Mouse (Mus musculus) gonadal fat pad, adult 2 months (tissue): ENCODE results near the gene Mitf. TPM values are rescaled to one million over a fixed set of nuclear protein-coding genes. Genes with fewer than 3 reads are reported as not detected.

ENCODE experiments used
- DNase-seq: peaks from one replicate; pipeline ENCODE4 v3.0.0-alpha.2; 2012; ENCODE audit warnings: low read depth
- polyA plus RNA-seq: library from polyadenylated mRNA; depleted of rRNA; stranded (reverse); fragments of >200 nt; gene quantifications from 2 replicates; pipeline ENCODE4 v1.2.3, GENCODE M21; 2012

Mitf gene
- polyA plus RNA-seq, 1 experiment: 3.7 TPM

GRCm38 (mm10) chr6:97881935-97882334 lies 75.1 kb downstream of the Mitf start:
- DNase-seq: no peak

- DNase-seq: no peak
These were observed 76.1 kb downstream of the Mitf start for GRCm38 (mm10) chr6:97882931-97883330.

DNA sequence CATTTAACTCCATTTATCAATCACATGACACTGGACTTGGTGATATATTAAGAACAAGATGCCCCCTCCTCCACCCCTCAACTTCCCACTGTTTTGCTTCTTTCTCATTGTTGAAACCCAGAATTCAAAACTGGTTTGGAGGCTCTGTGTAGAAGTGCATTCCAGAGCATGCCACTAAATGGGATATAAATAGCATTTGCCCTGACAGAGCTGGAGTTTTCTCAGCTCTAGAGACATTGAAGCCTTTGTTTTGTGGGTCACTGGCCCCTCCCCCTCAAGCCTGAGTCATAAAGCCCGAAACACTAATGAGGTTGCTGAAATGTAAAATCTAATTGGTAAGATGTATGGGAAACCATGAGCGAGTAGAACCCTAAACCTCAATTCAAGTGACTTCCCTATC lies 76.6 kb downstream of the Mitf start:
- no peak for DNase-seq

DNA sequence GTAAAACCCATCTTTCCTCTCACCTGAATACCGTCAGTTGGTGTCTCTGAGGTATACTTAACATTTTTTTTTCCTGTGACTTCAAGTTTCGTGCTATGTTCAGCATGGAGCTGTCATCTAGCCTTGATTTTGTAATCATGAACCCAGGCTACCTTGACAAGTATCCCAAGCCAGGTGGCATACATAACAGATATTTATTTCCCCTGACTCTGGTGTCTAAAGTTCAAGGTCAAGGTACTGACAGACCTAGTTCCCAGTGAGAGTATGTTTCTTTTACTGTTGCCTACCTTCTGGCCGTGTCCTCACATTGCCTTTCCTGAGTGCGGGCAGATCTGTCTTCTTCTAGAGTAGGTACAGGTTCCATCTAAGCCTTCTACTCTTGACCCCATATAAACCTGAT lies 78.1 kb downstream of the Mitf start:
- no peak for DNase-seq

DNA sequence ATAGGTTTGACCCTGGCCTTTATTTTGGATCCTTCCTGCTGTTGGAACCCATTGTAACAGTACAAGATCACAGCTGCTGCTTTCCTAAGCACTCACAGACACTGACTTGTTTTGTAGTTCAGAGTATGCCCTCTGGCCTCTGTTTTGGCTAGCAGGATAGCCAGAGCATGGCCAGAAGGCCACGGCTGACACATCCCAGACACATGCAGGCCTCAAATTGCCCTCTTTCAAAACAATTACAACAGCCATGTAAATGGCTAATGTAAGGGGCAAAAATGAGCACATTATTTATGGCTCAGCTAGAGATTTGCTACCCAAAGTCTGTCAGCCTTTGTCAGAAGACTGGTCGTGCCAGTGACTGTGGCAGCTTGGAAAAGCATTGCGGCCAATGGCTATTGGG lies 78.8 kb downstream of the Mitf start:
- DNase-seq: no peak

DNA sequence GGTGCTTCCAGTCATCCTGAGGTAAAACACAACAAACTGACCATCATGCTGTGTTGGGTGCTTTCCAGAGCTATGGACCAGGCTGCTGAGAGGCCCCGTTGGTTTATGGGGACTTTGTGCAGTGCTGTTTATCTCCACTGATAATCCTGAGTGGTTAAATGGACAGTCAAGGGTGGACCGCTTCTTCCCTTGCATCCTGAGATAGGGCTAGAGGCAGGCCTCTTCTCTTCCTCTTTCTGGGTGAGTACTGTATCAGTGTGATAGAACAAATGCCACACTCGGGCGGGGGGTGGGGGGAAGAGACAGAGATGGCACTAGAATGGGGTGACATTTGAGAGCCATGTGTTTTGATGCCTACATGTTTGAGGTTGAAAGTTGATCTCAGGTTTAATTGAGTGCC lies 81.0 kb downstream of the Mitf start:
- no peak for DNase-seq

DNA sequence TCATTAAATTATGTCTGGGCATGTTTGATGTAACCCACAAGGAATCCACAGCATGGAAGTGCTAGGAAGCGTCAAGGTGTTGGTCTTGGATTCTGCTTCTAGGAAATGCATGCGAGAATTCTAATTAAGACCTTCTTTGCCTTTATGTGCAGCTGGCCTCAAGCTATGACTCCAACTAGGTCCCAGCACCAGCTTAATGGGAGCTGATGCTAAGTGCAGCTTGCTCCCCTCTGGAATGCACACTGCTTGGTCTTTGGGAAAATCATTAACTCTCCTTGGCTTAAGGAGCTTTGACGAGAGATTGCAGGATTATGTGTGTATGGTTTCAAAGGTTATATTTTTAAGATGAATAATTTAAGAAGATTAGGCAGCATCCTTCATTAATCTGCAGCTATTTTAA lies 81.7 kb downstream of the Mitf start:
- DNase-seq: no peak

GRCm38 (mm10) chr6:97893546-97893945 lies 86.7 kb downstream of the Mitf start:
- DNase-seq: no peak

- no peak for DNase-seq
These were observed 90.3 kb downstream of the Mitf start for GRCm38 (mm10) chr6:97897191-97897590.

GRCm38 (mm10) chr6:97898085-97898484 lies 91.2 kb downstream of the Mitf start:
- DNase-seq: no peak

DNA sequence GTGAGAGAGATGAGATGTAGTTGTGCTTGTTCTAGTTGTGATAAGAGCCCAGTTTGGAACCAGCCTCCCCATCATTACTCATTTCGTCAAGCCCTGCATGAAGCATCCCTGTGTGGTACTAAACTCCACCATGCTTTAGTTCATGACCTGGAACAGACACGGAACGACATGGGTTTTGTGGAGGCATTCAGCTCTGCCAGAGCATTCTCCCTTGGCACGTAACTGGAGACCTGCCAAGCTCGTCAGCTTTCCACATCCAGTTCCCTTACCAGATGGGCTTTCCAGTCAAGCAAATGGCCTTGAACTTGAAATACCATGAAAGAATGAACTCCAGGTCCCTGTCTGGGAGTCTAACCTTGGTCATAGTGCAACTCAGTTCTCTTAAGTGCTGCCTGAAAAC lies 94.7 kb downstream of the Mitf start:
- DNase-seq: no peak

DNA sequence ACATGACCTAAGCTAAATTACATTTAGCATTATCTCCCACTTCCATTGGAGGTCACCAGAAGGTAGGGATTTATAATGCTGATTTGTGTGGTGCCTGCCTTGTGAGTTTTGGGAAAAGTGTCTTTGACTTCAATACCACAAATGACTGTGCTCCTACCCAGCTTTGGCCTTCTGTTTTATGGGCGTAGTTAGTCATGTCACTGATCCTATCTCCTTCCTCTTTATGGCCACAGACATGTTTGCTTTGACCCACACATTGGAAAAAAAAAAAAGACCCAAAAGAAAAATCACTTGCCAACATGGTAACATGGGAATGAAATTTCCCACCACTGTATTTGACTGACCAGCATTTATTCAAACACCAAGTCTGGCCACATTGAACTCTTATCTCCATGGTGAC lies 95.4 kb downstream of the Mitf start:
- DNase-seq: no peak

DNA sequence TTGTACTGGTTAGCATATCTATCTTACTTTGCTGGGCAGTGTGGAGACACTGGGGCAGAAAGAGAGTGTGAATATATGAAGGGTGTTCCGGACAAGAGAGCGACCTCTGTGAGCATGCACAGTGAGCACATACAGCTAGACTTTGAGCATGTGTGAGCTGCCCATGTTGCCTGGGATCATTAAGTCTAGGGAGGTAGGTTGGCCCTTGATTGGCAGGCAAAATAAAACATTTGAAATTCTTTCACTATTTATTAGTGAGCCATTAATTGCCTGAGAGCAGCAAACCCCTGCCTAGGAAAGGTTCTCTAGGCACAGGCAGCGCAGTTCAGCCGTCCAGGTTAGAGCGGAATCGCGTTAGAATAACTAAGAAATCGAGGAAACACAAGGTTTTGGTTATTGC lies 107.9 kb downstream of the Mitf start:
- no peak for DNase-seq

- no peak for DNase-seq
These were observed 109.6 kb downstream of the Mitf start for GRCm38 (mm10) chr6:97916386-97916903.

DNA sequence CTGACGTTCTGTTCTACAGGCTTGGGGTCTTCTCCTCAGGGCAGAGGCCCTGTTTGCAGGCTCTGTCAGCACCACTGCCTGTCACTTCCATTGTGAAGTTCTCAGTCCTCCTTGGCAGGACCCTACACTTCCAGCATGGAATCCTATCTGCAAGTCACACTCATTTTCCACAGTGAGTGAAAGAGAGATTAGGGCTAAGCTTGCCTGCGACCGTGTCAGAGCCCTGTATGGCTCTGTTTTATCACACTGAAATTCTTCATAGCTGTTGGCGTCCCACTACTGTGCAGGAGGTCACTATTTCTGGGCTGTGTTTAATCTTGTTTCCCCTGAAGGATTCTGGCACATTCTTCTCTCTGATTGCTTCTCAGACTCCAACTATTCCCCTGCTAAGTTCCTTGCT lies 111.2 kb downstream of the Mitf start:
- no peak for DNase-seq

DNA sequence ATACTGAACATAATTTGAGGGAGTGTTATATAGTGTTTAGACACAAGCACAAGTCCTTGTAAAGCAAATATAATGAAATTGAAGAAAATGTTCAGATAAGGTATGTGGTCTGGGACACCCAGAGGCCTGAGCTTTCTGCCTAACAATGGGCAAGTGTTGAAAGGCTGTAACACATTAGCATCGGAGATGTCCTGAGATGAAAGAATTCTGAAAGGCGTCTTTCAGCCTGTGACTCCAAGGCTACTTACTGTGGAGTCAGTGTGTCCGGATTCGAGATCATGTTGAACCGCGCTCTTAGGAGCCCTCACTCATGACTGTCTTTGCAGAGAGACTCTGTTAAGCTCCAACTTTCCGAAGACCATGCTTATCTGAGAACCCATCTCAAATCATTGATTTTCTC lies 111.6 kb downstream of the Mitf start:
- no peak for DNase-seq

DNA sequence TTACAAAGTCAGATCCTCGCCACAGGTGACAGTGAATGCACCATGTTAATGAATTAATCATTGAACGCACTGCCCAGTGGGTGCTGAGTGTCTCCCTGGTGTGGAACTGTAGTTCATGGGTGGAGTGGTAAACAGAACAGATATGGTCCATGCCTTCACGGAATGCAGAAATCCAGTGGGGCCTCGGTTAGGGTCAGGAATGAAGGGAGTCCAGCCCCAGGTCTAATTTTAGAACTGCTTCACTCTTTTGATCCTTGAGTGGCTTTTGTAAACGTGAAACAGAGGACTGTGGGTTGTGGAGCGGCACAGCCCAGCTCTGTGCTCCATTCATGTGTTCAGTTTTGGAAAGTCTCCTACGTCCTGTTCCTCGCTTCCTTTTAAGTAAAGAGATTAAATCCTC lies 112.4 kb downstream of the Mitf start:
- DNase-seq: no peak

- DNase-seq: no peak
These were observed 114.7 kb downstream of the Mitf start for GRCm38 (mm10) chr6:97921591-97921990.

GRCm38 (mm10) chr6:97924221-97924620 lies 117.4 kb downstream of the Mitf start:
- DNase-seq: no peak

DNA sequence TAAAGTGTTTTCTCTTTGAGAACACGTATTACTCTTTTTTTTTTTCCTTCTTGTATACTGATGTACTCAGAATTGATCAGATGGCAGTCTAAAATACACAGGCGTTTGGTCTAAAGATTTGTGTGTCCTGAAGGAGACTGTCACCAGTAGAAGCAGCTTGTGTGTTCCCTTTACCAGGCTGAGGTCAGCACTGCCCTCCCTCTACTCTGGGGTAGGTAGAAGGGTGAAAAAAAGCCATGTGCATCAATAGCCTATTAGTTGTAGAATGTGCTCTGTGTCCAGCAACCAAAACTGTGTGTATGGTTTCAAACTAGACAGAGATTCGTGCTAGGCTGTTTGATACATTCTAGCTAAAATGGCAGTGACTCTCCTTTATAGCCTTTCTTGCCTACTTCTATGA lies 122.2 kb downstream of the Mitf start:
- DNase-seq: no peak

DNA sequence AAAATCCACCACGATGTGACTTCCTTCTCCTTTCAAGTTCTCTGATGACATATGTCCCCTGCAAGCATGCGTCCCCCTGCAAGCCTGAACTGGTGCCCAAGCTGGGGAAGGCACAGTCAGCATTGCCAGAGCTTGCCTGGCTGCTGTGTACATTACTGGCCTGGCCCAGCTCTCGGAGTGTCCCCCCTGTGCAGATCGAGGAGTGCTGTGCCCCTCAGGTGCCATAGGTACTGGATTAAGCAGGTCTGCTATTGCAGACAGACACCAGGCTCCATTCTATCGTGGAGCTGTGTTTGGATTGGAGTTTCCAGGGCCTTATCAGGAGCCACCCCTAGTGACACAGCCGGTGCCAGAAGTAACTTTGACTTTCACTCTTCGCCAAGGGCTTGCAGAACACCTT lies 122.6 kb downstream of the Mitf start:
- DNase-seq: no peak

GRCm38 (mm10) chr6:97937139-97937538 lies 130.3 kb downstream of the Mitf start:
- DNase-seq: no peak

DNA sequence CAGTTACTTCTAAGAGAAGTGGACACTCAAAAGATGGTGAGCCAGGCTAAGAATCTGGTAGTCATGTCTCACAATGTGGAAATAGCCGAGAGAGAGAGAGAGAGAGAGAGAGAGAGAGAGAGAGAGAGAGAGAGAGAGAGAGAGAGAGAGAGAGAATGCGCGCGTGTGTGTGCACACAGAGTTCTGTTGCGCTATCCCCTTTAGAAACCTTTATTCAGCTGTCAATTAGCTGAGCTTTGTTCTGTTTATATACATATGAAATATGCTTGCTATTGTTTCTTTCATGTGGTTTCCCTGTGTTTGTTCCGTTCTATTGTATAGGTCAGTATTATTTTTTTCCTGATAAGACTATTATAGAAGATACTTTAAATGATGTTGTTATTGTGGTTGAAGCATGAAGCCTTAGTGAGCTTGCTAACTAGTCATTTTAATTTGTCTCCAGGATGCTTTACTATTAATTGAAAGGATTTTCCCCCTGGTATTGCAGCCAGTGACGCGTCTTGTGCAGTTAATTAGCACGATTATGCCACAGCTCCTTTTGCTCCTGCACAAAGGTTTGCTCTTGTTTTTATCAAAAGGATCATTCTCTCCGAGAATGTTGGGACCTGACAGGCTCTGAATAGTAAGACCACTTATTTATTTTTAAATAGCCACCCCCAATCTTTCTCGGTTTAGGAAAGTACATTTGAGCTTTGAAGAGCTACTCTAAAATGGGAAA lies 131.2 kb downstream of the Mitf start:
- no peak for DNase-seq

DNA sequence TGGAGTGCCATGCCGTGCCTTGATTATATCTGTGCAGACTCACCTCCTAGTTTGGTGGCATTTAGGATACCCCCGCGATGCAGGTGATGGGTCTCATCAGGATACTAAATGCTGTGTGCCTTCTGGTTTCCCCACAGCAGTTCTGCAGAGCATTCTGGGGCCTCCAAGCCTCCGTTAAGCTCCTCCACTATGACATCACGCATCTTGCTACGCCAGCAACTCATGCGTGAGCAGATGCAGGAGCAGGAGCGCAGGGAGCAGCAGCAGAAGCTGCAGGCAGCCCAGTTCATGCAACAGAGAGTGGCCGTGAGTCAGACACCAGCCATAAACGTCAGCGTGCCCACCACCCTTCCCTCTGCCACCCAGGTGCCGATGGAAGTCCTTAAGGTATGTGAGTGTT lies 134.1 kb downstream of the Mitf start:
- DNase-seq: no peak
